Mouse (Mus musculus) G1E (cell line): ENCODE measurements around the gene Luzp1.

Source experiments
- CTCF ChIP-seq: IDR thresholded peaks from 2 replicates; pipeline ENCODE4 v1.5.1; 2012; ENCODE audit warnings: low read depth, low read length, inconsistent platforms, mixed read lengths
- GATA1 ChIP-seq: IDR thresholded peaks from 2 replicates; pipeline ENCODE4 v1.6.1; 2012; ENCODE audit warnings: borderline replicate concordance, low read length, inconsistent platforms, mixed read lengths
- POLR2AphosphoS5 ChIP-seq: IDR thresholded peaks from 2 replicates; pipeline ENCODE4 v1.6.1; 2012; ENCODE audit warnings: low read depth, low read length, inconsistent platforms; ENCODE audit not compliant: insufficient replicate concordance
- TAL1 ChIP-seq: conservative IDR thresholded peaks from 2 replicates; pipeline ENCODE4 v1.6.1; 2012; ENCODE audit warnings: low read depth, low read length, inconsistent platforms, mixed read lengths

- TF ChIP-seq CTCF, result no peak
- no peak for TF ChIP-seq TAL1
- TF ChIP-seq POLR2AphosphoS5, result no peak
- TF ChIP-seq GATA1, result no peak
These were observed 44.6 kb upstream of the Luzp1 start for GRCm38 (mm10) chr4:136425000-136425288.
